Mouse (Mus musculus) C2C12 (cell line): ENCODE measurements around the gene Lep. TPM values are rescaled to one million over a fixed set of nuclear protein-coding genes. Genes with fewer than 3 reads are reported as not detected.

Experiments
- H3K27me3 ChIP-seq: one replicate; pipeline ENCODE4 v1.6.1; 2011; ENCODE audit not compliant: control insufficient read depth, insufficient read depth, insufficient read length
- H3K36me3 ChIP-seq: one replicate; pipeline ENCODE4 v1.6.1; 2011; ENCODE audit not compliant: control insufficient read depth, insufficient read depth
- H3K4me3 ChIP-seq: one replicate; pipeline ENCODE4 v1.5.1; 2011; ENCODE audit warnings: mild to moderate bottlenecking, control low read depth; ENCODE audit not compliant: poor library complexity, insufficient read depth, severe bottlenecking
- H3K79me2 ChIP-seq: one replicate; pipeline ENCODE4 v1.6.1; 2011; ENCODE audit not compliant: control insufficient read depth, insufficient read depth
- H3K79me3 ChIP-seq: one replicate; pipeline ENCODE4 v1.6.1; 2011; ENCODE audit warnings: low read depth, control low read depth
- H3ac ChIP-seq: one replicate; pipeline ENCODE3; 2011; ENCODE audit warnings: low read depth; ENCODE audit not compliant: control insufficient read depth, insufficient read length
- CEBPB ChIP-seq: IDR thresholded peaks from one replicate; pipeline ENCODE4 v1.6.1; 2011; ENCODE audit warnings: low read depth, mild to moderate bottlenecking, control low read depth, moderate library complexity
- CTCF ChIP-seq: IDR thresholded peaks from one replicate; pipeline ENCODE4 v1.5.1; 2011; ENCODE audit not compliant: control insufficient read depth, insufficient read depth, insufficient read length
- FOSL1 ChIP-seq: IDR thresholded peaks from one replicate; pipeline ENCODE4 v1.8.0; 2011; ENCODE audit warnings: mild to moderate bottlenecking, low read length; ENCODE audit not compliant: poor library complexity, insufficient read depth, severe bottlenecking
- MAX ChIP-seq: IDR thresholded peaks from one replicate; pipeline ENCODE4 v1.6.1; 2011; ENCODE audit warnings: mild to moderate bottlenecking, control low read depth
- MYOD1 ChIP-seq: IDR thresholded peaks from one replicate; pipeline ENCODE4 v1.6.1; 2011; ENCODE audit warnings: low read depth; ENCODE audit not compliant: control insufficient read depth, insufficient read length
- MYOG ChIP-seq: IDR thresholded peaks from one replicate; pipeline ENCODE4 v1.6.1; 2011; ENCODE audit not compliant: control insufficient read depth, insufficient read length; ENCODE audit errors: extremely low read depth
- USF1 ChIP-seq: IDR thresholded peaks from one replicate; pipeline ENCODE4 v1.6.1; 2011; ENCODE audit warnings: low read depth, mild to moderate bottlenecking, control low read depth, moderate library complexity
- polyA plus RNA-seq: library from polyadenylated mRNA; unstranded; fragments of >200 nt; fragmentation: generic; extraction: Trizol; gene quantifications from one replicate; pipeline ENCODE4 v1.2.1, GENCODE M21; 2012; ENCODE audit warnings: missing spikeins

The Lep gene
- polyA plus RNA-seq, 1 experiment = not detected

DNA sequence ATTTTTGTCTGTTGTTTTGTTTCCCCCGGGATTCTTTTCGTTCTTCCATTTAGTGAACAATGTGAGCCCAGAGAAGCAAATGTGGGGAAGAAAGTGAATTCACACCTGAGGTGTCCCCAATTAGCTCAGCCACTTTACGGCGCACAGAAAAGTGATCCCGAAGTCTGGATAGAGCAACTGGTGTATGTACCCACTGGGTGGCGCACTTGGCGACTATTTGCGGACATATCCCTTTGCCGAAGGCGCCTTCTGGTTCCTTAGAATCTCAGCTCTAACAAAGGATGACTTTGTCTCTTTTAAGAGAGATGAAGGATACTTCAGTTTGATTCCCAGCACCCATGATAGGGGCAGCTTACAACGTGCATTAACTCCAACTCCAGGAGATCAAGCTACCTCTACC is 32.9 kb downstream of the Lep start:
- H3K27me3 ChIP-seq = peaks cover 4% of the 10 kb centered on the region
- no peaks in the 10 kb centered on the region for H3K36me3 ChIP-seq
- TF ChIP-seq MAX (no peak), CEBPB (no peak), CTCF (no peak), MYOD1 (no peak), FOSL1 (no peak), USF1 (no peak), MYOG (no peak)
- H3K4me3 ChIP-seq = no peak overlapping the region
- H3K79me2 ChIP-seq = no peaks in the 10 kb centered on the region
- no peaks in the 10 kb centered on the region for H3K79me3 ChIP-seq
- H3ac ChIP-seq = no peak overlapping the region

DNA sequence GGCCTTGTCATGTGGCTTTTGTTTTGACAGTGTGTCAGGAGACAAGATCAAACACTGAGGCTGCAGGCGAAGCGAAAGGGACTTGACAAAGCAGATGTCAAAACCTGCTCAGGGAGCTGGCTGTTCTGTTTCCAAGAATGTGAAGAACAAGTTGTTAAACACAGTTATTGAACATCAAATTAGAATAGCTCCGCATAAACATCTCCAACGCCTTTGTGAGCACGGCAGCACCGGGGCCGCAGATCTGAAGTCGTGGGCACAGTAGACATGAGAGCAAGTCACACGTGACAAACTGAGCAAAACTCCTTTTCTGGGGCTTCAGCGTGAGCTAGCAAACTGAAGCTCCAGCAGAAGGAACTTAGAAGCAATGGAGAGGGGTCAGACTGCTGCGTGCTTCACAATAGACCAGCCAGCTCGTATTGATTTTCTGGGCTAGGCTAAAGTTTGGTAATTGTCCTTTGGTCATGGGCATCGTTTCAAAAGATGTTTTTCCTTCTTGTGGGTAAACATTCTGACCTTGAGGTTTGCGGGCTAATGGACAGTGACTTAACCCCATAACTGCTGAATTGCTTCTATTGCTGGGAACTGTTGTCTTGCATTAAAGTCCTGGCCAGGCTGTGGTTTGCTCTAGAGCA is 39.6 kb downstream of the Lep start:
- no peaks in the 10 kb centered on the region for H3K79me3 ChIP-seq
- H3K27me3 ChIP-seq = no peaks in the 10 kb centered on the region
- H3K79me2 ChIP-seq = no peaks in the 10 kb centered on the region
- H3K4me3 ChIP-seq = no peak overlapping the region
- no peaks in the 10 kb centered on the region for H3K36me3 ChIP-seq
- no peak overlapping the region for H3ac ChIP-seq
- TF ChIP-seq FOSL1 = no peak
- TF ChIP-seq CTCF = no peak
- no peak for TF ChIP-seq CEBPB

DNA sequence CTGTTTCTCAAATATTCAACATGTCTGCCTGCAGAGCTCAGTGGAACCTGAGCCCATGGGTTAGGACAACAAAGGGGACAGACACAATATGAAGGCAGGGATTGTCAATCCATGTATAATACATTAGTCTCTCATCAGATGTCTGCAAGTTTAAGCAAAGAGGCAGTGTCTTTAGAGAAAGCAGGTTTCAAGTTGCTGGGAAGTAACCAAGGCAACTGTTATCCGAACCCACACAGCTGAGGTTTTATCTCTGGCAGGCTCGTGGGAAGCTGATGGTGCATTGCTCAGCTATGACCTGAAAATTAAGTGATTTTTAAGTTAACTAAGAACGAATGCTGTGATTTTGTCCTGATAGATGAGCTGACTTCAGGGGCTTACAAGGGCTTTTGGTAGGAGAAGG is 40.4 kb downstream of the Lep start:
- no peak for TF ChIP-seq CEBPB
- TF ChIP-seq FOSL1 = no peak
- no peak for TF ChIP-seq CTCF
- TF ChIP-seq MAX = no peak
- no peak for TF ChIP-seq USF1
- TF ChIP-seq MYOD1 = no peak
- no peak for TF ChIP-seq MYOG
- H3K79me3 ChIP-seq = no peaks in the 10 kb centered on the region
- H3K27me3 ChIP-seq = peaks cover 5% of the 10 kb centered on the region
- no peak overlapping the region for H3ac ChIP-seq
- no peak overlapping the region for H3K4me3 ChIP-seq
- no peaks in the 10 kb centered on the region for H3K79me2 ChIP-seq
- no peaks in the 10 kb centered on the region for H3K36me3 ChIP-seq

DNA sequence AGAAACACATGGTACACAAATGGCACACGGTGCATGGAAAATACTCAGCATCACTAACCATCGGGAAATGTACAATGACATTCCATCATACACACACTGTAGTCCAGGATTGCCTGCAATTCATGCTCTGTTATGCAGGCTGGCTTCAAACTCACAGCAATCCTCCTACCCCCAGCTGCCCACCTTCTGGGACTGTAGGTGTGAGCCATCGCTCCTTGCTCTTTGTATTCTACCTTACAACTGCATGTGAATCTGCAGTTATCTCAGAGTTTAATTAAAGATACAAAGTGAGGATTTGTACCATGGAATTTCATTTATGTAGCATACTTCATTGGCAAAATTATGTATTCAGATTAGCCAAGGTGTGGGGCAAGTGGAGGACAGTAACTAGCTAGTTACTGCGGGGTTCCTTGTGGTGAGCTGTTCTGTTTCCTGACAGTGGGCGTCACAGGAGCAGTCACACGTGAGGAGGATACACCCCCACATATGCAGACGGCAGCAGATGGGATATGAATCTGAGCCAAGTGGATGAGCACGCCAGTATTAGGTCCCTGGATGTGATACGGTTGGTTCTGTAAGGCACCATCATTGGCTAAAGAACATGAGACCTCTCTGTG is 41.3 kb downstream of the Lep start:
- no peak for TF ChIP-seq USF1
- TF ChIP-seq MYOD1 = no peak
- TF ChIP-seq FOSL1 = no peak
- no peak for TF ChIP-seq MAX
- no peak for TF ChIP-seq CEBPB
- no peak for TF ChIP-seq CTCF
- TF ChIP-seq MYOG = no peak
- Histone ChIP-seq H3ac (no peak overlapping the region), H3K27me3 (peaks cover 6% of the 10 kb centered on the region), H3K79me3 (no peaks in the 10 kb centered on the region), H3K79me2 (no peaks in the 10 kb centered on the region), H3K36me3 (no peaks in the 10 kb centered on the region), H3K4me3 (no peak overlapping the region)

DNA sequence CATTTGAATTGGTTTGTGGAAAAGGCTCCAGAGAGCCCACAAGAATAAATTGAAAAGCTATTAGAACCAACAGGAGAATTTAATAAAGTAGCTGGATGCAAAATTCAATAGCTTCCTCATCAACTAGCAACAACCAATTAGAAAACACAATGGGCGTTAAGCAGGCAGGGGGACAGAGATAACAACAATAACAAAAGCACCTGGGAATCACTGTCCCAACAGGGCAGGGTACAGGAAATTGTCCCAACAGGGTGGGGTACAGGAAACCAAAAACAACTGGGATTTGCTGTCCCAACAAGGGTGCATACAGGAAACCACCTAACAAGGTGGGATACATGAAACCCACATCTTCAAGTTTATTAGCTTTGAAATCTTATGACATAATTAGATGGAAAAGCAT is 48.4 kb downstream of the Lep start:
- no peak for TF ChIP-seq MAX
- TF ChIP-seq CTCF = no peak
- TF ChIP-seq CEBPB = no peak
- TF ChIP-seq MYOD1 = no peak
- TF ChIP-seq MYOG = no peak
- no peak for TF ChIP-seq USF1
- no peak for TF ChIP-seq FOSL1
- Histone ChIP-seq H3K4me3 (no peak overlapping the region), H3K27me3 (peaks cover 14% of the 10 kb centered on the region), H3K36me3 (no peaks in the 10 kb centered on the region), H3K79me3 (no peaks in the 10 kb centered on the region), H3ac (no peak overlapping the region), H3K79me2 (no peaks in the 10 kb centered on the region)

DNA sequence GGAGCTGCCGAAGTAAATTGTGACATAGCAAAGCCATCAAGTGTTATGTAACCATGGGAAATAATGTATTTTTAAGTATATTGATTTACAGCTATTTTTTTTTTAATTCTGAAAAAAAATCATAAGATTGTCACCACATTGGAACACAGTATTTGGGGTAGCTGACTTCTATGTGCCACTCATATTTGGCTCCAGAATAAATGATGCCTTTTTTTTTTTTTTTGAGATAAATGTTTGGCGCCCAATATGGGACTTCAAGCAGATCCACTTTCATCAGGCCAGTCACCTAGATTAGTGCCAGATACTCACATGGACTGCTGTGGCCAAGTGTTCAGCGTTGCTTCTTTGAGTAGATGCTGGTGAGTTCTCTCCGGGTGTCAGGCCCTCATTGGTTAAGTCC is 51.5 kb downstream of the Lep start:
- Histone ChIP-seq H3K79me2 (no peaks in the 10 kb centered on the region), H3ac (no peak overlapping the region), H3K27me3 (peaks cover 8% of the 10 kb centered on the region), H3K79me3 (no peaks in the 10 kb centered on the region), H3K36me3 (no peaks in the 10 kb centered on the region), H3K4me3 (no peak overlapping the region)
- TF ChIP-seq FOSL1 (no peak), MAX (no peak), MYOG (no peak), CTCF (no peak), MYOD1 (no peak), USF1 (no peak), CEBPB (no peak)
